8 mouse cellular contexts compared by ENCODE assay signal in genomic region chr10:25620939-25621746, GRCm38 (mm10).
DNase-seq lines count a peak whose midpoint lies in the region; ATAC-seq lines count a peak whose summit lies in the region.

No protein-coding gene starts in this region.

- ATAC-seq in lung, embryonic 16.5 days (ENCODE audit: low read depth), result peak; percentile 43; the same call in 1 of the 2 replicates
- ATAC-seq in hindbrain, embryonic 16.5 days, result peak; percentile 83
- peak; percentile 80 for ATAC-seq in midbrain, embryonic 12.5 days (ENCODE audit: low FRiP score, low read depth)
- ATAC-seq in megakaryocyte-erythroid progenitor cell, adult 5-6 weeks (replicated peaks; ENCODE audit: low FRiP score, low TSS enrichment, poor library complexity, severe bottlenecking), result no peak

- H3K9me3 ChIP-seq in lung, embryonic 16.5 days (ENCODE audit: control insufficient read depth, low read length), result no peaks in the 10 kb centered on the region
- H3K9me3 ChIP-seq in hindbrain, embryonic 16.5 days (ENCODE audit: control insufficient read depth, low read length), result 0 out of 2 replicates have a peak, but pooled peaks cover 2% of the 10 kb centered on the region
- no peaks in the 10 kb centered on the region for H3K9me3 ChIP-seq in midbrain, embryonic 12.5 days

- H3K27ac ChIP-seq in lung, embryonic 16.5 days (ENCODE audit: low read length), result no peak overlapping the region
- H3K27ac ChIP-seq in hindbrain, embryonic 16.5 days (ENCODE audit: low read depth, low read length), result peak overlapping the region; percentile 54
- no peak overlapping the region for H3K27ac ChIP-seq in midbrain, embryonic 12.5 days (replicated peaks)

- 18% methylated on average over 10 of the region's 10 CpGs for WGBS in lung, embryonic 16.5 days
- 25% methylated on average over 10 of the region's 10 CpGs for WGBS in hindbrain, embryonic 16.5 days
- WGBS in midbrain, embryonic 12.5 days, result 28% methylated on average over 10 of the region's 10 CpGs

- H3K27me3 ChIP-seq in lung, embryonic 16.5 days (ENCODE audit: control insufficient read depth, insufficient read depth, low read depth, low read length), result no peaks in the 10 kb centered on the region
- H3K27me3 ChIP-seq in hindbrain, embryonic 16.5 days (replicated peaks; ENCODE audit: control insufficient read depth, insufficient read depth, low read length), result no peaks in the 10 kb centered on the region
- no peaks in the 10 kb centered on the region for H3K27me3 ChIP-seq in midbrain, embryonic 12.5 days

- H3K4me2 ChIP-seq in lung, embryonic 16.5 days (ENCODE audit: low read depth, low read length), result peak overlapping the region; percentile 32; the same call in 1 of the 2 replicates
- peak overlapping the region; percentile 36 for H3K4me2 ChIP-seq in hindbrain, embryonic 16.5 days (ENCODE audit: low read length)
- peak overlapping the region; percentile 22 for H3K4me2 ChIP-seq in midbrain, embryonic 12.5 days (replicated peaks)

- 0 out of 2 replicates have a peak overlapping the region, but pooled peaks have one; percentile 18 for H3K4me3 ChIP-seq in lung, embryonic 16.5 days (ENCODE audit: low read length)
- no peak overlapping the region for H3K4me3 ChIP-seq in hindbrain, embryonic 16.5 days (ENCODE audit: low read length)
- no peak overlapping the region for H3K4me3 ChIP-seq in midbrain, embryonic 12.5 days

- H3K9ac ChIP-seq in lung, embryonic 16.5 days (ENCODE audit: low read length), result no peak overlapping the region
- no peak overlapping the region for H3K9ac ChIP-seq in hindbrain, embryonic 16.5 days (ENCODE audit: low read depth, low read length)
- H3K9ac ChIP-seq in midbrain, embryonic 12.5 days (replicated peaks), result no peak overlapping the region

- H3K36me3 ChIP-seq in lung, embryonic 16.5 days (ENCODE audit: control insufficient read depth, insufficient read depth, low read length), result no peaks in the 10 kb centered on the region
- no peaks in the 10 kb centered on the region for H3K36me3 ChIP-seq in hindbrain, embryonic 16.5 days (ENCODE audit: control insufficient read depth, insufficient read depth, low read length)
- H3K36me3 ChIP-seq in midbrain, embryonic 12.5 days, result no peaks in the 10 kb centered on the region

- H3K4me1 ChIP-seq in lung, embryonic 16.5 days (replicated peaks; ENCODE audit: control insufficient read depth, insufficient read depth, low read length), result no peaks in the 10 kb centered on the region; the same call in 1 of the 2 replicates
- H3K4me1 ChIP-seq in hindbrain, embryonic 16.5 days (ENCODE audit: control insufficient read depth, insufficient read depth, low read depth, low read length), result peaks cover 11% of the 10 kb centered on the region; the same call in 1 of the 2 replicates
- H3K4me1 ChIP-seq in midbrain, embryonic 12.5 days, result peaks cover 11% of the 10 kb centered on the region; the same call in 1 of the 2 replicates

- DNase-seq in lung, postnatal 14 days, result no peak
- DNase-seq in embryo, embryonic 10.5 days (ENCODE audit: low spot score), result peak; percentile 65
- no peak for DNase-seq in testis, postnatal 14 days (ENCODE audit: low spot score)
- no peak for DNase-seq in cerebellum, postnatal 25 days
